Mouse (Mus musculus): ENCODE results near the gene Ssr2. TPM values are rescaled to one million over a fixed set of nuclear protein-coding genes. Genes with fewer than 3 reads are reported as not detected.

Ssr2 gene
- polyA plus RNA-seq, 1 experiment: 77.2 TPM

DNA sequence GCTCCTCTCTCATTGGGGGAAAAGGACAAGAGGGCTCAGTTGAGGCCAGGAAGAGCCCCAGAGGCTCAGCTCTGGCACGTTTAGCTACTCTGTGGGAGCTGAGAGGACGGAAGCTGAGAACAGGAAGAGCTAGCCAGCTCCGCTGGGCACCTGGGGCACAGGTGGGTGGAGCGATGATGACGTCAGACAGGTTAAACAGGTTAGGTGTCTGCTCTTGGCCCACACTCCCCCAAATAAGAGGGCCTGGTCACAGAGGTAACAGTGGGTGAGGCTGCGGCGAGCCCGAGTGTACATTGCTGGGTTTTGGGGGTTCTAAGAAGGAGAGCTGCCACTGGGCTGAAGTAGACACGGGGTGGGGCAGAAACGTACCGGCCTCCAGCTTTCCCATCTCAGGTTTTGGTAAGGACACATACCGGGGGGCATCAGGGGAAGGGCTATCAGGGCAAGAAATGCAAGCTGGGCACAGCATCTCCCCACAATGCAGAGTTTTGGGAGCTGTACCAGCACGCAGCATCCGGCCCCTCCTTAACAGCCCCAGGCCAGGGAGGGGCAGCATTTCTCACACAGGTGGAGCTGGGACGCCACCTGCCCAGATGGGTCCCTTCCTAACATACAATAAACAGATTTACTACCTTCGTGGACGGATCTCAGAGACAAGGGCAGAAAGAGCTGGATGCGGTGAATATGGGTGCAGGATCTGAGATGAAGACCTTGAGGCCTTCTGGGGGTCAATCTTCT, 27.3 kb upstream of the Ssr2 start, which contains the start of gene Rab25:
Rab25 (minus strand) TSS at position 121 of the 738 bp plus-strand sequence.
- Histone ChIP-seq H3K27ac (ENCODE audit: insufficient read depth, low read length) (no peak within 1 kb of the TSS), H3K4me3 (ENCODE audit: extremely low read depth, insufficient read depth, insufficient read length) (no peak within 1 kb of the TSS), H3K4me1 (ENCODE audit: control insufficient read depth, insufficient read depth, insufficient read length) (peaks cover 21% of the 10 kb centered on the region), H3K36me3 (ENCODE audit: control insufficient read depth, insufficient read depth, low read length) (peaks cover 2% of the 10 kb centered on the region; the same call in 1 of the 2 replicates), H3K27me3 (ENCODE audit: control insufficient read depth, insufficient read depth, low read length) (no peaks in the 10 kb centered on the region)
- 92% methylated on average over 18 of the region's 18 CpGs for WGBS
- TF ChIP-seq CTCF (IDR thresholded peaks at IDR 0.05; ENCODE audit: extremely low read depth, insufficient read depth, insufficient read length, insufficient replicate concordance): no peak
- TF ChIP-seq POLR2A (IDR thresholded peaks at IDR 0.05; ENCODE audit: low read depth, low read length): no peak
- no peak for DNase-seq (ENCODE audit: low read depth in 1 of 2, low spot score in 2 of 2)

DNA sequence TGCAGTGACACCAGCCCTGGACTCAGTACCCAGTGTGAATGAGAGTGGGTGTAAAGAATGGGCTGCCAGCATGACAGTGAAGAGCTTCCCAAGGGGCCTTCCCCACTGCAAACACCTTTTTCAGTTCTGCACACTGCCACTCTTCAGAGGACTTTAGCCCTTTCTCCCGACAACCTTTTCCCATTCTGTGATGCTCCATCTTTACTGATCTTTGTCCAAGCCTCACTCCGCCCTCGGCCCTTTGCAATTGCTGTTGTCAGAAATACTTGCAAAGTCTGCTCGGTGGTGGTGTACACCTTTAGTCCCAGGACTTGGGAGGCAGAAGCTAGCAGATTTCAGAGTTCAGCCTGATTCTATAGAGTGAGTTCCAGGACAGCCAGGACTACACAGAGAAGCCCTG, 24.1 kb upstream of the Ssr2 start:
- H3K27me3 ChIP-seq (ENCODE audit: control insufficient read depth, insufficient read depth, low read length): no peaks in the 10 kb centered on the region
- 0 out of 2 replicates have a peak, but pooled peaks cover 4% of the 10 kb centered on the region for H3K4me1 ChIP-seq (ENCODE audit: control insufficient read depth, insufficient read depth, insufficient read length)
- TF ChIP-seq POLR2A (IDR thresholded peaks at IDR 0.05; ENCODE audit: low read depth, low read length) (no peak), CTCF (IDR thresholded peaks at IDR 0.05; ENCODE audit: extremely low read depth, insufficient read depth, insufficient read length, insufficient replicate concordance) (no peak)
- no peak overlapping the region for H3K4me3 ChIP-seq (ENCODE audit: extremely low read depth, insufficient read depth, insufficient read length)
- no peak for DNase-seq (ENCODE audit: low read depth in 1 of 2, low spot score in 2 of 2)
- no peak overlapping the region for H3K27ac ChIP-seq (ENCODE audit: insufficient read depth, low read length)
- WGBS: 80% methylated on average over 4 of the region's 4 CpGs
- peaks cover 3% of the 10 kb centered on the region; the same call in 1 of the 2 replicates for H3K36me3 ChIP-seq (ENCODE audit: control insufficient read depth, insufficient read depth, low read length)

DNA sequence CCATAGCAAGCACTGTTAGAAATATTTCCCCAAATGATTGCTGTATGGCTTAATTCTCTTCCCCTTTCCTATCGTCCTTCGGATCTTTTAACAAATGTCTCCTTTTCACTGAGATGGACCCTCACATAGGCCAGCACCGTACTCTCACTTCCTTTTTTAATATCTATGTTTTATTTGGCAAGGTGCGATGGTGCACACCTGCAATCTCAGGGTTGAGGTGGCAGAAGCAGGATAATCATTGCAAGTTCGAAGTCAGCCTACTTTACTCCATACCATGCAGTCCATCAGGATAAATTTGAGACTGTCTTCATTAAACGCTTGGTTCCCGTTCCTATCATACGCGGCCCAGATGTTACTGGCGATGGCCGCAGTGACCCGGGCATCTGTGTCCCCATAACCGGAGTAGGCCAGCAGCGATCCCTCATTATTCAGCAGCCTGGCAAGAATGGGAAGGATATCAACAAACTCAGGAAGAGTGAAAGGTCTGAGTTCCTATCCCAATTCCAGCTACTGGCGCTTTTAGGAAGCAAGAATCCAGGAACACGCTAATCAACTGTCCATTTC, 23.5 kb upstream of the Ssr2 start:
- DNase-seq (ENCODE audit: low read depth in 1 of 2, low spot score in 2 of 2): no peak
- Histone ChIP-seq H3K4me1 (ENCODE audit: control insufficient read depth, insufficient read depth, insufficient read length) (0 out of 2 replicates have a peak, but pooled peaks cover 4% of the 10 kb centered on the region), H3K36me3 (ENCODE audit: control insufficient read depth, insufficient read depth, low read length) (peaks cover 5% of the 10 kb centered on the region; the same call in 1 of the 2 replicates), H3K4me3 (ENCODE audit: extremely low read depth, insufficient read depth, insufficient read length) (peak overlapping the region; percentile 89), H3K27ac (ENCODE audit: insufficient read depth, low read length) (peak overlapping the region; percentile 76), H3K27me3 (ENCODE audit: control insufficient read depth, insufficient read depth, low read length) (no peaks in the 10 kb centered on the region)
- no peak for TF ChIP-seq POLR2A (IDR thresholded peaks at IDR 0.05; ENCODE audit: low read depth, low read length)
- TF ChIP-seq CTCF (IDR thresholded peaks at IDR 0.05; ENCODE audit: extremely low read depth, insufficient read depth, insufficient read length, insufficient replicate concordance): no peak
- WGBS: 5% methylated on average over 16 of the region's 16 CpGs

DNA sequence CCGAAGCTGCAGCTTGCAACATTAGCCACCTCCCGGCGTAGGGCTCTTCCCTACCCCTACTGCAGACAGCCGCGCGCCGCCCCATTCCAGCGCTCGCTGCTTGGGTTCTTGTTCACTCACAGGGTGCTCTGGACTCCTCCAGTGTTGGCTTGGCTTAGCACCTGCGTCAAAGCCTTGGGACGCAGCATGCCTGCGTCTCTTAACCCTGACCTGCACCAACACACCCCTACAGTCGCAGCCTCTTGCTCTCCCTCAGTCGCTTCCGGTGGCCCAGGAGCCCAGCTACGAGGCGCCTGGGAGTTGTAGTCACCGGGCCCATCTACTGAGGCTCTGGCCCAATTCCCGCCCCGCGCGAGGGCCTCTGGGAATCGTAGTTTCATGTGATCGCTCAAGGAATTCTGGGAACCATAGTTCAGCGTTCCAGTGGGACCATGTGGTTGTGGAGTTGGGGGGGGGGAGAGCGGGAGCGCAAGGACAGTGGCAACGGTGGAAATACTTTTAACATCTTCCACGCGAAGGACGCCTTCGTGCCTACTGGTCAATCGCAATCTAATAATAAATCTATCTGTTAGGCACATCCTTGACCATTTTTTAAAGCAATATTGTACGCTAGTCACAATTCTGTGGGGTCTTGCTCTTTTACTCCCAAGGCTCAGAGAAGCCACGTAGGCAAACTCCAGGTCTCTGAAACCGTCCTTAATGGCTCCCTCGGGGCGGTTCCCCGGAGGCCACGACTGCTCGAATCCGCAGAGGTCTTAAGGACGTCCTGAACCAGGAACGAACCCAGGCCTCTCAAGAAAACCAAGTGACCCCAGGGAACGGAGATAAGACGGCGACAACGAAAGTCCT, 22.8 kb upstream of the Ssr2 start, which contains the start of gene Lamtor2:
Lamtor2 (minus strand) TSS at position 399 of the 849 bp plus-strand sequence.
- WGBS: under 1% methylated on average over 48 of the region's 48 CpGs
- peaks cover 5% of the 10 kb centered on the region; the same call in 1 of the 2 replicates for H3K36me3 ChIP-seq (ENCODE audit: control insufficient read depth, insufficient read depth, low read length)
- peak within 1 kb of the TSS; percentile 99 for H3K4me3 ChIP-seq (ENCODE audit: extremely low read depth, insufficient read depth, insufficient read length)
- peak; percentile 64; the same call in 1 of the 2 replicates for TF ChIP-seq POLR2A (IDR thresholded peaks at IDR 0.05; ENCODE audit: low read depth, low read length)
- TF ChIP-seq CTCF (IDR thresholded peaks at IDR 0.05; ENCODE audit: extremely low read depth, insufficient read depth, insufficient read length, insufficient replicate concordance): no peak
- H3K27ac ChIP-seq (ENCODE audit: insufficient read depth, low read length): peak within 1 kb of the TSS; percentile 92
- H3K27me3 ChIP-seq (ENCODE audit: control insufficient read depth, insufficient read depth, low read length): no peaks in the 10 kb centered on the region
- H3K4me1 ChIP-seq (ENCODE audit: control insufficient read depth, insufficient read depth, insufficient read length): 0 out of 2 replicates have a peak, but pooled peaks cover 4% of the 10 kb centered on the region
- peak; percentile 81 to 96 for DNase-seq (ENCODE audit: low read depth in 1 of 2, low spot score in 2 of 2)

DNA sequence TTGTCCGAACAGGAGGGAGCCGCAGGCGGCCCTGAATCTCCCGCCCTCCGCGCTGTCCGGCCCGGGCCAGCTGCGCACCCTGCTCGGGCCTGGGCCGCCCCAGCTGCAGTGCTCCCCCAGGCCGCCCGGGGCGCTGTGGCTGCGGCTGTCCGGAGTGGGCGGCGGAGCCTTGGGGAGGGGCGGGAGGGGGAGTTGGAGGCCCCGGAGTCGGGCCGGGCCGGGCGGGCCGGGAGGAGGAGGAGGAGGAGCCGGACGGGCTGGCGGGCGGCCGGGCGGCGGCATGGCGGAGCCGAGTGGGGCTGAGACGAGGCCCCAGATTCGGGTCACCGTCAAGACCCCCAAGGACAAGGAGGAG, 22.2 kb upstream of the Ssr2 start, which contains the start of gene Ubqln4:
Ubqln4 (plus strand) TSS at position 234 of the 355 bp plus-strand sequence.
- Histone ChIP-seq H3K27ac (ENCODE audit: insufficient read depth, low read length) (peak within 1 kb of the TSS; percentile 92), H3K27me3 (ENCODE audit: control insufficient read depth, insufficient read depth, low read length) (no peaks in the 10 kb centered on the region), H3K4me3 (ENCODE audit: extremely low read depth, insufficient read depth, insufficient read length) (peak within 1 kb of the TSS; percentile 99), H3K36me3 (ENCODE audit: control insufficient read depth, insufficient read depth, low read length) (peaks cover 6% of the 10 kb centered on the region; the same call in 1 of the 2 replicates), H3K4me1 (ENCODE audit: control insufficient read depth, insufficient read depth, insufficient read length) (0 out of 2 replicates have a peak, but pooled peaks cover 4% of the 10 kb centered on the region)
- WGBS: 1% methylated on average over 36 of the region's 37 CpGs
- DNase-seq (ENCODE audit: low read depth in 1 of 2, low spot score in 2 of 2): peak; percentile 60 to 88
- TF ChIP-seq CTCF (IDR thresholded peaks at IDR 0.05; ENCODE audit: extremely low read depth, insufficient read depth, insufficient read length, insufficient replicate concordance): peak; percentile 74
- peak; percentile 23; the same call in 1 of the 2 replicates for TF ChIP-seq POLR2A (IDR thresholded peaks at IDR 0.05; ENCODE audit: low read depth, low read length)

DNA sequence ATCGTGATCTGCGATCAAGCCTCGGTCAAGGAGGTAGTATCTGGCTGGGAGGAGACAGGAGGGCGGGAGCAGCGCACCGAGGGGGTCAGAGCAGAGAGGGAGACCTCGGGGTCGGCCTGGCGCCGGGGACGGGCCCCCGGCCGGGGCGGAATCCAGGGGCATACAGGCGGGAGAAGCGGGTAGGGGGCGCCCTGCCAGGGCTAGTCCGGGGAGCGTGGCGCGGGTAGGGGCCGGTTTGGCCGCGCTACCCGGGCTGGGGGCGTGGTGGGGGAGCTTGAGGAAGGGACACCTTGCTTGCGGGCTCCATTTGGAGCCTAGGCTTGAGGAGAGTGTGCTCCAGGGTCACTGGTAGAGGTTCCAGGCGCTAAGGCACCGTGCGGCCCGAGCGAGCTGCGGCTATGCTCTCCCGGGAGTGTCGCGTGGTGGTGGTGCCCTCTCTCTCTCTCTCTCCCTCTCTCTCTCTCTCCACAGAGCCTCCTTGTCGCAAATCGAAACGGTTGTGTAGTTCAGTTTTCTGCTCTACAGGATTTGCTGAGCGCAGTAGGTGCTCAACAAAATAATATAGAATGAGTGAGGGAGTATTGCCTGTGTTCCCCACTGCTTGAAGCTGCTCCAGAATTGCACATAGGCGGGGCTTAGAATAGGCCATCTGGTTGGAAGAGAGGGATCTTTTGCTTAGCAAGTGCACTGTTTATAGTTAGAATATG, 21.6 kb upstream of the Ssr2 start:
- under 1% methylated on average over 41 of the region's 41 CpGs for WGBS
- TF ChIP-seq CTCF (IDR thresholded peaks at IDR 0.05; ENCODE audit: extremely low read depth, insufficient read depth, insufficient read length, insufficient replicate concordance) (0 out of 2 replicates have a peak, but pooled peaks have one; percentile 1), POLR2A (IDR thresholded peaks at IDR 0.05; ENCODE audit: low read depth, low read length) (no peak)
- Histone ChIP-seq H3K4me1 (ENCODE audit: control insufficient read depth, insufficient read depth, insufficient read length) (0 out of 2 replicates have a peak, but pooled peaks cover 4% of the 10 kb centered on the region), H3K36me3 (ENCODE audit: control insufficient read depth, insufficient read depth, low read length) (peaks cover 6% of the 10 kb centered on the region; the same call in 1 of the 2 replicates), H3K27ac (ENCODE audit: insufficient read depth, low read length) (peak overlapping the region; percentile 86), H3K27me3 (ENCODE audit: control insufficient read depth, insufficient read depth, low read length) (no peaks in the 10 kb centered on the region), H3K4me3 (ENCODE audit: extremely low read depth, insufficient read depth, insufficient read length) (peak overlapping the region; percentile 99)
- peak; percentile 23 to 60 for DNase-seq (ENCODE audit: low read depth in 1 of 2, low spot score in 2 of 2)
